Mouse (Mus musculus) fibroblast of lung, adult 2 months (primary cell): ENCODE measurements around the gene Tma7.

Experiments
- DNase-seq: peaks from one replicate; pipeline ENCODE4 v3.0.0-alpha.2; 2011; ENCODE audit warnings: low read depth

The Tma7 gene

GRCm38 (mm10) chr9:109082124-109082800 is at the start of gene Tma7, which contains the start of gene Ccdc51:
TSS of gene Tma7 (minus strand) at chr9:109082587.
TSS of gene Ccdc51 (plus strand) at chr9:109082493.
- DNase-seq, result no peak

DNA sequence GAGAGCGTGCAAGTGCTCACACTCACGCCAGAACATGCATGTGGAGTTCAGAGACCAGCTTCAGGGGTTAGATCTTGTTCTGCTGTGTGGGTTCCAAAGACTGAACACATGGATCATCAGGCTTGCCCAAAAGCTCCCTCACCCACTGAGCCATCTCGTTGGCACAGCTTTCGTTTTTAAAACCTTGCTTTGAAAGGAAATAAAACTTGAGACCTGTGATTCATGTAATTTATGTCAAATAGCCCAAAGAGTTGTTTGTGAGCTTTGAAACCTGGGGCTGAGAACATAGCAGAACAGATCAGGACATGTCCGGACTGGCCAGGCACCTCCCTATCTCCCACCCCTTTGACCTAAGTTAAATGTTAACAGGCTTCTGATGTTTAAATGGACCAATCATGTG is 47.7 kb upstream of the Tma7 start:
- DNase-seq, result no peak

GRCm38 (mm10) chr9:109128211-109128610 is 45.8 kb upstream of the Tma7 start:
- DNase-seq, result no peak

GRCm38 (mm10) chr9:109127076-109127475 is 44.7 kb upstream of the Tma7 start:
- no peak for DNase-seq

GRCm38 (mm10) chr9:109125481-109125880 is 43.1 kb upstream of the Tma7 start:
- DNase-seq, result no peak

DNA sequence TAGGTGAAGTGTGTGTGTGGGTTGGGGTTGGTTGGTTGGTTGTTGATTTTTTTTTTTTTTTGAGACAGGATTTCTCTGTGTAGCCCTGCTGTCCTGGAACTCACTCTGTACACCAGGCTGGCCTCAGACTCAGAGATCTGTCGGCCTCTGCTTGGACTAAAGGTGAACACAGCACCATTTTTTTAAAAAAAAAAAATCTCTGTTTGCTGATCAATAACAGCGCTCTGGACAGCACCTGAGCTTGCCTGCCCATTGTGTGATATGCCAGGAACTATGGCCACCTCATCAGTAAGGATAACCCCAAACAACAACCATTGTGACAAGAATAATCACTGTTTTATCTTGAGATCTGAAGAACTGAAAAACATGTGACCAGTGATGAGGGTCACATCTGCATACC is 42.7 kb upstream of the Tma7 start:
- DNase-seq, result no peak

- no peak for DNase-seq
Measured at GRCm38 (mm10) chr9:109124164-109124563, 41.8 kb upstream of the Tma7 start.

GRCm38 (mm10) chr9:109123266-109123665 is 40.9 kb upstream of the Tma7 start:
- DNase-seq, result no peak

DNA sequence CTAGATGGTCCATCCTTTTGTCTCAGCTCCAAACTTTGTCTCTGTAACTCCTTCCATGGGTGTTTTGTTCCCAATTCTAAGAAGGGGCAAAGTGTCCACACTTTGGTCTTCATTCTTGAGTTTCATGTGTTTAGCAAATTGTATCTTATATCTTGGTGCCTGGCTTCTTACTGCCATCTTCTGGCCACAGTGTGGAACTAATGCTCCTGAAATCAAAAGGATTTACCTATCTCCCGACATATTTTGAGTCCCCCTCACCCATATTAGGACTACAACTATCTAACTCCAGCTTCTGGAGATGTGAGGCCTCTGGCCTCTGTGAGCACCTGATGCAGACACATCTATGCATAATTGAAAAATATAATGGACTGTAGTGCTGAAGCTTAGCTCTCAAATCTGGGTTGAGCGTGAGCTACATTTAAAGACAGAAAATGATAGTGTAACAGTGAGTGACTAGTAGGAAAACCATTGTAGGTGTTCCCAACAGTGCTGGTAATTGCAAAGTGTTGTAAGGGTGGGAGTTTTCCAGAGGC is 40.2 kb upstream of the Tma7 start:
- DNase-seq, result no peak

- no peak for DNase-seq
Measured at GRCm38 (mm10) chr9:109120956-109121355, 38.6 kb upstream of the Tma7 start.

GRCm38 (mm10) chr9:109119571-109119970 is 37.2 kb upstream of the Tma7 start:
- no peak for DNase-seq

GRCm38 (mm10) chr9:109118106-109118505 is 35.7 kb upstream of the Tma7 start:
- no peak for DNase-seq

DNA sequence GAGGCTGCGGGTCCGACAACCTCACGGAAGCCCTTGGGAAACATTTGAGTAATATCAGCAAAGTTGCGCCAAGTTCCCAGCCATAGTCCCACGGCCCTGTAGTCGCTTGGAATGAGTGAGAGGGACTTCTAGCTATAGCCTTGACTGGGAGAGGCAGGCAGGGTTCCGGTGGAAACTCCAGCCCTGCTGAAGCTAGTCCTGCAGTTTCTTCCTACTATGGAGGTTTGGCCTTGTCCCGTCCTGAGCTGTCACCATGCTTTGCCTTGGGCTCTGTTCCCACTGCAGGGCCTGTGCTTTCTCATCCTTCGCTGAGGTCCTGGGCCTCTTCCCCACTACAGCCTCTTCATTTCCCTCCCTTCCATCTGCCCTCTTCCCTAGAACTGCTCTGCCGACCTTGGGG is 33.8 kb upstream of the Tma7 start:
- no peak for DNase-seq

DNA sequence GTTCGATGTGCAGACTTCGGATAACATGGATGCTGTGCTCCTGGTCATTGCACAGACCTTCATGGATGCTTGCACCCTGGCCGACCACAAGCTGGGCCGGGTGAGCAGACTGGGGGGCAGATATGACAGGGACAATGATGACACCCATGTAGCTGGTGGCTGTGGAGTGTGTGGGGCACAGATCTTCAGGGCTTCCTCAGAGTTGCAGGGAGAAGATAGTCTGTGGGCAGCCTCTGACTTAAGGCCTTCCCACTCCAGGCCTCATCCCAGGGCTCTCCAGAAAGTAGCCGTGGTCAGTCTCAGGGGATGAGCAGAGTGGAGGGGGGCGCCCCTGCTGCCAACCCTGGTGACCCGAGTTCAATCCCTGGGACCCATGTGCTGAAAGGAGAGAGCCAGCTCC is 32.5 kb upstream of the Tma7 start:
- DNase-seq, result no peak

DNA sequence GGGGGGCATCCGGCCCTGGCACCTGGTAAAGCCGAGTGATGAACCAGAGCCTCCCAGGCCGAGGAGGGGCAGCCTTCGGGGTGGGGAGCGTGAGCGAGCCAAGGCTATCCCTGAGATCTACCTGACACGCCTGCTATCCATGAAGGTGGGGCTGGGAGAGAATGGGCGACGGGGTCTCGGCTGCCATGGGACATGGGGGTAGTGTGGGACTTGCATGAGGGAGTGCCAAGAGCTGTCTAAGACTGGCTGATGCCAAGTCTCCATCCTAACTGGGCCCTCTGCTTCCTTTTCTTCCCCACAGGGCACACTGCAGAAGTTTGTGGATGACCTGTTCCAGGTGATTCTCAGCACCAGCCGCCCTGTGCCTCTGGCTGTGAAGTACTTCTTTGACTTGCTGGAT is 31.9 kb upstream of the Tma7 start:
- DNase-seq, result no peak

- DNase-seq, result no peak
Measured at GRCm38 (mm10) chr9:109113331-109113730, 30.9 kb upstream of the Tma7 start.

- DNase-seq, result no peak
Measured at GRCm38 (mm10) chr9:109111591-109111990, 29.2 kb upstream of the Tma7 start.

- no peak for DNase-seq
Measured at GRCm38 (mm10) chr9:109111101-109111500, 28.7 kb upstream of the Tma7 start.

DNA sequence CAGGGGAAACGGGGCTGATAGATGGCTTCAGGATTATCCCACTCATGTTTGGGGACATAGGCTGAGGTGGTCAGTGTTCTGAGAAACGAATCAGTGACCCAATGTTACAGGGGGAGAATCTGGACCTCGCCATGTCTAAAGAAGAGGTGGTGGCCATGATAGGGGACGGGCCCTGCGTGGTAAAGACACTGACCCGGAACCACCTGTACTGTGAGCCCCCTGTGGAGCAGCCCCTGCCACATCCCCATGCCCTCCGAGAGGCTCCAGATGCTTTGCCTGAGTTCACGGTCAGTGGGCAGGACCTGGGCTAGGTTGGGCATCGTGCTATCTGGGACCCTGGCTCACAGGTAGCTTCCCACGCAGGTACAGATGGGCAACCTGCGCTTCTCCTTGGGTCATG is 27.9 kb upstream of the Tma7 start:
- DNase-seq, result no peak

- no peak for DNase-seq
Measured at GRCm38 (mm10) chr9:109107341-109107740, 25.0 kb upstream of the Tma7 start.

DNA sequence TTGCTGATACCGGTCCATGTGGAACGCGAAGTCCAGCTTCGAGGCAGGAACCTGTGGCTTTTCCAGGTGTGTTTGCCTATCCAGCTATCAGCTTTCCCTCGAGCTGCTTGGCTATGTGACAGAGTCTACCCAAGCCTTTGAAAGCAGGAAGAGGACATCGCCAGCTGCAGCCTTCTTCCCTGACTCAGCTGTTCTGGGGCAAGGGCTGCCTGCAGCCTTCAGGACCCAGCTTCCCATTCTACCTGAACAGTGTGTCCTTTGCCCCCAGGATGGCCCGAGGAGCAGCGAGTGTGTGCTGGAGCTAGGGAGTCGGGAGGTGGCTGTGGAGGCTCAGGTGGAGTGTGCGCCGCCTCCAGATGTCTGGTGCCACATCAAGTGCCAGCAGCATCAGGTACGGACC is 23.3 kb upstream of the Tma7 start:
- no peak for DNase-seq

DNA sequence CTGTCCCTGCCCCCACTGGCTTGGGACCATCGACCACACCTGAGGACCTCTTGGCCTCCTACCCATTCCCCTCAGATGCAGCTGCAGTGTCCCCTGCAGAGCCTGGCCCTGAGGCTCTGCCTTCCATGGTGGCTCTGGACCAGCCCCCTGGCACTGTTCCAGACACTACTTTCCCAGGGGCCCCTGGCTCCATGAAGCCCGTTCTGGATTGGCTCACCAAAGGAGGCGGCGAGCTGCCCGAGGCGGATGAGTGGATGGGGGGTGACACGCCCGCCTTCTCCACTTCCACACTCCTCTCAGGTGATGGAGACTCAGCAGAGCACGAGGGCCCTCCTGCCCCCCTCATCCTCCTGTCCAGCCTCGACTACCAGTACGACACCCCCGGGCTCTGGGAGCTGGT is 22.6 kb upstream of the Tma7 start:
- no peak for DNase-seq

- DNase-seq, result no peak
Measured at GRCm38 (mm10) chr9:109104083-109104482, 21.7 kb upstream of the Tma7 start.

GRCm38 (mm10) chr9:109103250-109103649 is 20.9 kb upstream of the Tma7 start:
- no peak for DNase-seq
